19 mouse cellular contexts compared by ENCODE assay signal in the genomic region with DNA sequence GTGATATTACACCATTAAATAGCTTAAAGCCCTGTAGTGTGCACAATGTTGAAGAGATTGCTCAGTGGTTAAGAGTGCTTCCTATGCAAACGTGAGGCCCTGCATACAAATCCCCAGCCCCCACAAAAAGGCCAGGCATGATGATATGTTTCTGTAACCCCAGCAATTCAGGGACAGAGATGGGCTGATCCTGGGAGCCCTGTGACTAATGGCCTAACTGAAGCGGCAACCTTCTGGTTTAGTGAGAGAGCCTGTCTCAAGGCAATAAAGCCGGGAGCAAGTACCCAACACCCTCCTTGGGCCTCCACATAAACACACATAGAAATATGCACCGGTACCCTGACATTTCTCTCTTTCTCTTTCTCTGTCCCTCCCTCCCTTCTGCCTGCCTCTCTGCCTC.
DNase-seq lines count a peak whose midpoint lies in the region; ATAC-seq and TF ChIP-seq lines count a peak whose summit lies in the region.
"Had no signal": no experiment of that assay in that cellular context is flagged by ENCODE, and none has a peak within 500 bp of the region (broad histone marks: within the 10 kb centered on the region; RNA-seq: fewer than 3 reads in every experiment).

No protein-coding gene starts in this region.

- H3K27me3 ChIP-seq in cerebellum, adult 2 months (ENCODE audit: control insufficient read depth, insufficient read depth, low read length), result no peaks in the 10 kb centered on the region
- no peaks in the 10 kb centered on the region for H3K27me3 ChIP-seq in heart, embryonic 15.5 days
- H3K27me3 ChIP-seq in midbrain, embryonic 15.5 days (replicated peaks), result no peaks in the 10 kb centered on the region
- no peaks in the 10 kb centered on the region for H3K27me3 ChIP-seq in midbrain, postnatal 0 days (ENCODE audit: insufficient read depth, low read length)
- H3K27me3 ChIP-seq in stomach, embryonic 14.5 days (ENCODE audit: control insufficient read depth, insufficient read depth, low read length), result no peaks in the 10 kb centered on the region
- H3K27me3 ChIP-seq: heart, embryonic 12.5 days; limb, embryonic 12.5 days; megakaryocyte, embryonic 14.5 days had no signal

- 0 out of 2 replicates have a peak overlapping the region, but pooled peaks have one; percentile 12 for H3K9ac ChIP-seq in heart, embryonic 15.5 days
- H3K9ac ChIP-seq in midbrain, embryonic 15.5 days, result no peak overlapping the region
- no peak overlapping the region for H3K9ac ChIP-seq in midbrain, postnatal 0 days (replicated peaks; ENCODE audit: low read length, poor library complexity, severe bottlenecking)
- H3K9ac ChIP-seq in stomach, embryonic 14.5 days (replicated peaks; ENCODE audit: low read depth, low read length), result no peak overlapping the region
- H3K9ac ChIP-seq: heart, embryonic 12.5 days; limb, embryonic 12.5 days; liver, embryonic 14.5 days had no signal

- H3K4me3 ChIP-seq in cerebellum, adult 2 months (replicated peaks; ENCODE audit: insufficient read depth, low read depth, low read length), result no peak overlapping the region
- no peak overlapping the region for H3K4me3 ChIP-seq in heart, embryonic 15.5 days
- H3K4me3 ChIP-seq in midbrain, embryonic 15.5 days, result no peak overlapping the region
- no peak overlapping the region for H3K4me3 ChIP-seq in midbrain, postnatal 0 days (ENCODE audit: low read depth, low read length)
- H3K4me3 ChIP-seq in stomach, embryonic 14.5 days (ENCODE audit: low read depth, low read length), result no peak overlapping the region
- H3K4me3 ChIP-seq: erythroblast, embryonic 14.5 days; heart, embryonic 12.5 days; limb, embryonic 12.5 days; megakaryocyte, embryonic 14.5 days had no signal

- no peak overlapping the region for H3K4me2 ChIP-seq in heart, embryonic 15.5 days
- no peak overlapping the region for H3K4me2 ChIP-seq in midbrain, embryonic 15.5 days
- H3K4me2 ChIP-seq in midbrain, postnatal 0 days (ENCODE audit: low read depth, low read length, poor library complexity, severe bottlenecking), result no peak overlapping the region
- H3K4me2 ChIP-seq in stomach, embryonic 14.5 days (replicated peaks; ENCODE audit: low read depth, low read length), result no peak overlapping the region
- H3K4me2 ChIP-seq: heart, embryonic 12.5 days; limb, embryonic 12.5 days had no signal

- no peaks in the 10 kb centered on the region for H3K9me3 ChIP-seq in heart, embryonic 15.5 days (replicated peaks)
- no peaks in the 10 kb centered on the region for H3K9me3 ChIP-seq in midbrain, embryonic 15.5 days
- no peaks in the 10 kb centered on the region for H3K9me3 ChIP-seq in midbrain, postnatal 0 days (ENCODE audit: low read length)
- H3K9me3 ChIP-seq in stomach, embryonic 14.5 days (ENCODE audit: control insufficient read depth, low read depth, low read length), result no peaks in the 10 kb centered on the region
- H3K9me3 ChIP-seq: heart, embryonic 12.5 days; limb, embryonic 12.5 days; megakaryocyte, embryonic 14.5 days had no signal

- H3K27ac ChIP-seq in cerebellum, adult 2 months (ENCODE audit: insufficient read depth, low read length), result peak overlapping the region; percentile 21; the same call in 1 of the 2 replicates
- H3K27ac ChIP-seq in heart, embryonic 15.5 days, result no peak overlapping the region
- peak overlapping the region; percentile 2; the same call in 1 of the 2 replicates for H3K27ac ChIP-seq in midbrain, embryonic 15.5 days
- H3K27ac ChIP-seq in midbrain, postnatal 0 days (ENCODE audit: low read depth, low read length), result no peak overlapping the region
- peak overlapping the region; percentile 79; the same call in 1 of the 2 replicates for H3K27ac ChIP-seq in stomach, embryonic 14.5 days (ENCODE audit: low read length)
- H3K27ac ChIP-seq: limb, embryonic 12.5 days; liver, embryonic 14.5 days had no signal

- no peaks in the 10 kb centered on the region for H3K36me3 ChIP-seq in heart, embryonic 15.5 days
- no peaks in the 10 kb centered on the region for H3K36me3 ChIP-seq in midbrain, embryonic 15.5 days (replicated peaks)
- H3K36me3 ChIP-seq in midbrain, postnatal 0 days (ENCODE audit: insufficient read depth, low read length), result no peaks in the 10 kb centered on the region
- no peaks in the 10 kb centered on the region for H3K36me3 ChIP-seq in stomach, embryonic 14.5 days (ENCODE audit: control insufficient read depth, insufficient read depth, low read length)
- H3K36me3 ChIP-seq: heart, embryonic 12.5 days; limb, embryonic 12.5 days had no signal

- 66% methylated on average over 4 of the region's 4 CpGs for WGBS in cerebellum, adult 2 months
- WGBS in heart, embryonic 15.5 days, result 62% methylated on average over 4 of the region's 4 CpGs
- WGBS in midbrain, embryonic 15.5 days, result 47% methylated on average over 4 of the region's 4 CpGs
- WGBS in midbrain, postnatal 0 days, result 46% methylated on average over 4 of the region's 4 CpGs
- WGBS in stomach, embryonic 14.5 days, result 48% methylated on average over 4 of the region's 4 CpGs

- no peak for DNase-seq in cerebellum, adult 2 months
- no peak for DNase-seq in cerebellum, adult 11-12 months
- DNase-seq in heart, postnatal 36 days, result no peak
- no peak for DNase-seq in midbrain, postnatal 0 days (ENCODE audit: low spot score)
- DNase-seq: cerebellum, adult 18-20 months; gastrocnemius, postnatal 36 days; kidney, adult 2 months; kidney, postnatal 14 days; lung, postnatal 14 days; thymus, postnatal 14 days had no signal

- H3K4me1 ChIP-seq in cerebellum, adult 2 months (ENCODE audit: control insufficient read depth, insufficient read depth, low read length), result peaks cover 27% of the 10 kb centered on the region; the same call in 1 of the 2 replicates
- H3K4me1 ChIP-seq in heart, embryonic 15.5 days (replicated peaks), result peaks cover 46% of the 10 kb centered on the region
- H3K4me1 ChIP-seq in midbrain, embryonic 15.5 days, result peaks cover 16% of the 10 kb centered on the region
- peaks cover 7% of the 10 kb centered on the region; the same call in 1 of the 2 replicates for H3K4me1 ChIP-seq in midbrain, postnatal 0 days (ENCODE audit: insufficient read depth, low read length)
- peaks cover 20% of the 10 kb centered on the region for H3K4me1 ChIP-seq in stomach, embryonic 14.5 days (ENCODE audit: control insufficient read depth, insufficient read depth, low read length)

- intact Hi-C loops in heart, postnatal 36 days (cut with DNase I), result no loop called here

- no peak for TF ChIP-seq CTCF in cerebellum, adult 2 months (IDR thresholded peaks at IDR 0.05; ENCODE audit: borderline replicate concordance, insufficient read depth, low read depth, low read length)
- TF ChIP-seq CTCF in midbrain, postnatal 0 days (IDR thresholded peaks at IDR 0.05), result no peak

- no peak for ATAC-seq in heart, embryonic 15.5 days (replicated peaks; ENCODE audit: insufficient number of reproducible peaks, insufficient read depth, low FRiP score, low read depth)
- no peak for ATAC-seq in midbrain, embryonic 15.5 days (replicated peaks)
- no peak for ATAC-seq in midbrain, postnatal 0 days (ENCODE audit: low FRiP score)
- no peak for ATAC-seq in stomach, embryonic 14.5 days (ENCODE audit: insufficient number of reproducible peaks, insufficient read depth, low FRiP score, low read depth)
- ATAC-seq in granulocyte monocyte progenitor cell, adult 5-6 weeks (replicated peaks; ENCODE audit: poor library complexity, severe bottlenecking), result no peak

- TF ChIP-seq POLR2A in cerebellum, adult 2 months (IDR thresholded peaks at IDR 0.05; ENCODE audit: borderline replicate concordance, insufficient read depth, low read length), result no peak

Comparison
In these comparisons a context has a peak if more than half of its experiments do, and no peak if none do; other contexts are left out.
1. H3K27ac ChIP-seq: peak in cerebellum, adult 2 months (single experiment), midbrain, embryonic 15.5 days (single experiment) and stomach, embryonic 14.5 days (single experiment); none in heart, embryonic 15.5 days (single experiment) and midbrain, postnatal 0 days (single experiment).